10 mouse cellular contexts compared by ENCODE assay signal in the genomic region with DNA sequence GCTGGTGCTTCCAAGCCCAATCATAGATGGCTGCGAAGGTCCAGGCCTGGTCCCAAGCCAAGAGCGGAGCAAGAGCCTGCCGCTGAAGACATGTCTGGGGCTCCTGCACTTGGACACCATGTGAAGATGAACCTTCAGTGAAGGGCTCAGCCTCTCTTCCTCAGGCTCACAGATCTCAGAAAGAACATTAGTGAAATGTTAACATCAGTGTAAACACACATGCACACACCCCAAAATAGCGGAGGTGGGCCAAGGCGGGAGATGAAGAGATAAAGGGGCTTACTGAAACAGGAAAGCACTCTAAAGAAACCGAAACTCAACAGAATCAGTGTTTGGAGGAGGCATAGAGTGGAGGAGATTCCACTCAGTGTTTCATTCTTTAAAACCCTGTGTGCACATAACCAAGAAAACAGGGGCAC. TPM values are rescaled to one million over a fixed set of nuclear protein-coding genes. Genes with fewer than 3 reads are reported as not detected.
DNase-seq lines count a peak whose midpoint lies in the region; ATAC-seq lines count a peak whose summit lies in the region.
"Had no signal": no experiment of that assay in that cellular context is flagged by ENCODE, and none has a peak within 500 bp of the region (broad histone marks: within the 10 kb centered on the region; RNA-seq: fewer than 3 reads in every experiment).

No protein-coding gene starts in this region.

- H3K36me3 ChIP-seq in midbrain, embryonic 10.5 days = no peaks in the 10 kb centered on the region
- H3K36me3 ChIP-seq: neural tube, embryonic 12.5 days had no signal

- peaks cover 6% of the 10 kb centered on the region for H3K4me1 ChIP-seq in midbrain, embryonic 10.5 days
- H3K4me1 ChIP-seq: neural tube, embryonic 12.5 days had no signal

- peak; percentile 75 for ATAC-seq in activated CD4-positive, CD25-positive, alpha-beta regulatory T cell, adult 4 months

- WGBS in midbrain, embryonic 10.5 days = 94% methylated on average over 6 of the region's 6 CpGs

- H3K4me3 ChIP-seq in midbrain, embryonic 10.5 days = no peak overlapping the region
- H3K4me3 ChIP-seq: neural tube, embryonic 12.5 days had no signal

- H3K27me3 ChIP-seq in midbrain, embryonic 10.5 days (ENCODE audit: low read depth, poor library complexity, severe bottlenecking) = no peaks in the 10 kb centered on the region
- H3K27me3 ChIP-seq: neural tube, embryonic 12.5 days had no signal

- peak; percentile 29 for DNase-seq in kidney, adult 11 months
- DNase-seq in kidney, postnatal 14 days = no peak
- DNase-seq in kidney, postnatal 25 days = peak; percentile 33 to 62
- DNase-seq in thymus, adult 18-20 months = peak; percentile 54 to 81
- no peak for DNase-seq in midbrain, embryonic 10.5 days (ENCODE audit: low spot score)
- no peak for DNase-seq in ovary, postnatal 10 days (ENCODE audit: low spot score)
- no peak for DNase-seq in spleen, postnatal 10 days (ENCODE audit: low spot score in 2 of 2)
- DNase-seq: embryo, embryonic 11 days had no signal

- no peaks in the 10 kb centered on the region for H3K9me3 ChIP-seq in midbrain, embryonic 10.5 days (replicated peaks)
- H3K9me3 ChIP-seq: neural tube, embryonic 12.5 days had no signal

- H3K27ac ChIP-seq in midbrain, embryonic 10.5 days (replicated peaks) = no peak overlapping the region
- H3K27ac ChIP-seq: neural tube, embryonic 12.5 days had no signal

RNA-seq across cellular contexts. Expression of a gene that starts 48.3 kb away (rescaled TPM):
- polyA plus RNA-seq in activated CD4-positive, CD25-positive, alpha-beta regulatory T cell, adult 4 months (2017; shearing (Covaris generic)) = 1 to 10 TPM; 4.2 to 4.3 TPM
- 16.2 and 16.8 TPM in 2 replicates for polyA plus RNA-seq in midbrain, embryonic 10.5 days (2016; fragmentation: Nextera tagmentation; extraction: Ambion mirVana)

Comparison
In these comparisons a context has a peak if more than half of its experiments do, and no peak if none do; other contexts are left out.
1. DNase-seq: peak in kidney, adult 11 months (single experiment), kidney, postnatal 25 days (2 of 2) and thymus, adult 18-20 months (2 of 2); none in kidney, postnatal 14 days (single experiment), midbrain, embryonic 10.5 days (single experiment), ovary, postnatal 10 days (single experiment) and spleen, postnatal 10 days (0 of 2).